ENCODE assay signal across 8 mouse cellular contexts in the genomic region with DNA sequence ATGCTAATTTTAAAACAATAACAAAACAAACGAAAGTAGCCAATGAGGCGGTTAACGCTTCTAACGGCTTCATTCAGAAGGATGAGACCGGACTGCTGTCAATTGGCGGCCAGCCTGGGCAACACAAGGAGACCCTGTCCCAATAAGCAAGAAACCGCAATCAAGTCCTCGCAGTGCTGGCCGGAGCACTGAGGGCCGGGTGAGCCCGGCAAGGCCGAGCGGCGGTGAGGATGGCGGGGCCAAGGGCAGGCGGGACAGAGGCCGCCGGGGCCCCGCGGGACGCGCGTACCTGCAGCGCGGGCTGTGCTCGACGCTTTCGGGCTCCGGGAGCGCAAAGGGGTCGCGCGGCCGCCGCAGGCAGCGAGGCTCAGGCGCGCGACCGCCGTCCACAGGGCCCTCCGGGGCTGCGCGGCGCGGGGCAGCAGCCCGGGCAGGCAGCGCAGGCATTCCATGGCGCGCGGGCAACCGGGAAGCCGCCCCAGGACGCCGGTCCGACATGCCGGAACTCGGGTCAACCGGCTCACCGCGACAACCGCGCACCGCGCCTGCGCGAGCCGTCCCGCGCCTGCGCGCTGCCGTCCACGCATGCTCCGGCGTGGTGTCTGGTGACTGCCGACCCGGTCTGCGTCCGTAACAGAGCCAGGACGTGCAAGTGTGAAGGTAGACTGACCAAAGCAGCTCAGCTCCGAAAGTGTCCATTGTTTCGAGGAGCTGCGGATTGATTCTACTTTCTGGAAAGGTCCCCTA. TPM values are rescaled to one million over a fixed set of nuclear protein-coding genes. Genes with fewer than 3 reads are reported as not detected.
DNase-seq lines count a peak whose midpoint lies in the region; ATAC-seq and TF ChIP-seq lines count a peak whose summit lies in the region.

TSS of gene Mrs2 (minus strand) at position 587 of the 747 bp plus-strand sequence.

- peak within 1 kb of the TSS; percentile 94 for H3K27ac ChIP-seq in forebrain, embryonic 10.5 days
- H3K27ac ChIP-seq in heart, embryonic 15.5 days, result peak within 1 kb of the TSS; percentile 85
- H3K27ac ChIP-seq in liver, embryonic 14.5 days, result peak within 1 kb of the TSS; percentile 1; the same call in 1 of the 2 replicates
- H3K27ac ChIP-seq in neural tube, embryonic 11.5 days (ENCODE audit: low read depth, low read length), result peak within 1 kb of the TSS; percentile 78
- H3K27ac ChIP-seq in stomach, postnatal 0 days (replicated peaks), result peak within 1 kb of the TSS; percentile 80

- peak within 1 kb of the TSS; percentile 89 for H3K4me3 ChIP-seq in forebrain, embryonic 10.5 days
- peak within 1 kb of the TSS; percentile 74 for H3K4me3 ChIP-seq in heart, embryonic 15.5 days
- peak within 1 kb of the TSS; percentile 78 to 88 for H3K4me3 ChIP-seq in liver, embryonic 14.5 days (ENCODE audit: insufficient read depth in 1 of 2, low read depth in 2 of 2, low read length in 2 of 2)
- H3K4me3 ChIP-seq in neural tube, embryonic 11.5 days (ENCODE audit: low read depth, low read length), result peak within 1 kb of the TSS; percentile 84
- H3K4me3 ChIP-seq in stomach, postnatal 0 days (ENCODE audit: low read depth, low read length), result peak within 1 kb of the TSS; percentile 97

- H3K9ac ChIP-seq in heart, embryonic 15.5 days, result peak within 1 kb of the TSS; percentile 81
- peak within 1 kb of the TSS; percentile 93 for H3K9ac ChIP-seq in liver, embryonic 14.5 days (replicated peaks)
- H3K9ac ChIP-seq in neural tube, embryonic 11.5 days (ENCODE audit: low read length), result peak within 1 kb of the TSS; percentile 81
- H3K9ac ChIP-seq in stomach, postnatal 0 days (ENCODE audit: low read length), result peak within 1 kb of the TSS; percentile 89

- peak; percentile 82 for ATAC-seq in CD4-positive, CD25-positive, alpha-beta regulatory T cell, adult 4 months
- ATAC-seq in heart, embryonic 15.5 days (replicated peaks; ENCODE audit: insufficient number of reproducible peaks, insufficient read depth, low FRiP score, low read depth), result peak; percentile 89
- ATAC-seq in liver, embryonic 14.5 days (ENCODE audit: insufficient read depth), result peak; percentile 94
- peak; percentile 92 for ATAC-seq in neural tube, embryonic 11.5 days (ENCODE audit: insufficient read depth, low FRiP score, low TSS enrichment)
- ATAC-seq in stomach, postnatal 0 days (ENCODE audit: low FRiP score, low TSS enrichment), result peak; percentile 95

- TF ChIP-seq CTCF in liver, embryonic 14.5 days (IDR thresholded peaks at IDR 0.05; ENCODE audit: low read depth), result no peak
- no peak for TF ChIP-seq CTCF in stomach, postnatal 0 days (IDR thresholded peaks at IDR 0.05; ENCODE audit: low read depth)

- peak; percentile 74 for DNase-seq in c-Kit-negative CD71-positive TER-119-positive erythroid progenitor cells, embryonic 14.5 days (ENCODE audit: low read depth, low spot score)
- DNase-seq in forebrain, embryonic 10.5 days (ENCODE audit: extremely low spot score, low spot score), result peak; percentile 87
- peak; percentile 86 to 95 for DNase-seq in kidney, postnatal 25 days
- peak; percentile 70 to 74 (median 74) for DNase-seq in liver, embryonic 14.5 days (ENCODE audit: low read depth in 3 of 3, low spot score in 3 of 3)
- DNase-seq in neural tube, embryonic 11.5 days (ENCODE audit: low spot score), result peak; percentile 93
- DNase-seq in stomach, postnatal 0 days (ENCODE audit: low spot score), result peak; percentile 90

- no peaks in the 10 kb centered on the region for H3K9me3 ChIP-seq in forebrain, embryonic 10.5 days
- no peaks in the 10 kb centered on the region for H3K9me3 ChIP-seq in heart, embryonic 15.5 days (replicated peaks)
- no peaks in the 10 kb centered on the region for H3K9me3 ChIP-seq in liver, embryonic 14.5 days (ENCODE audit: control insufficient read depth, low read length)
- H3K9me3 ChIP-seq in neural tube, embryonic 11.5 days (ENCODE audit: control insufficient read depth, low read length), result no peaks in the 10 kb centered on the region
- H3K9me3 ChIP-seq in stomach, postnatal 0 days (ENCODE audit: control insufficient read depth, low read length), result no peaks in the 10 kb centered on the region

- H3K4me1 ChIP-seq in forebrain, embryonic 10.5 days, result peaks cover 20% of the 10 kb centered on the region
- H3K4me1 ChIP-seq in heart, embryonic 15.5 days (replicated peaks), result peaks cover 16% of the 10 kb centered on the region
- peaks cover 6 to 15% of the 10 kb centered on the region in 2 experiments for H3K4me1 ChIP-seq in liver, embryonic 14.5 days (replicated peaks; ENCODE audit: control insufficient read depth in 2 of 2, insufficient read depth in 2 of 2, low read length in 1 of 2)
- peaks cover 6% of the 10 kb centered on the region for H3K4me1 ChIP-seq in neural tube, embryonic 11.5 days (ENCODE audit: control insufficient read depth, insufficient read depth, low read length)
- H3K4me1 ChIP-seq in stomach, postnatal 0 days (replicated peaks; ENCODE audit: control insufficient read depth, insufficient read depth), result 0 out of 2 replicates have a peak, but pooled peaks cover 4% of the 10 kb centered on the region

- TF ChIP-seq EP300 in liver, embryonic 14.5 days (IDR thresholded peaks at IDR 0.05; ENCODE audit: low read depth), result no peak
- TF ChIP-seq EP300 in stomach, postnatal 0 days (optimal IDR thresholded peaks at IDR 0.05), result no peak

- H3K36me3 ChIP-seq in forebrain, embryonic 10.5 days (replicated peaks), result peaks cover 20% of the 10 kb centered on the region
- H3K36me3 ChIP-seq in heart, embryonic 15.5 days, result peaks cover 3% of the 10 kb centered on the region; the same call in 1 of the 2 replicates
- no peaks in the 10 kb centered on the region; the same call in 1 of the 2 replicates for H3K36me3 ChIP-seq in liver, embryonic 14.5 days (replicated peaks; ENCODE audit: control insufficient read depth, insufficient read depth, low read depth)
- no peaks in the 10 kb centered on the region for H3K36me3 ChIP-seq in neural tube, embryonic 11.5 days (ENCODE audit: control insufficient read depth, insufficient read depth, low read length)
- H3K36me3 ChIP-seq in stomach, postnatal 0 days (ENCODE audit: control insufficient read depth, insufficient read depth, low read length), result no peaks in the 10 kb centered on the region

- WGBS in forebrain, embryonic 10.5 days, result under 1% methylated on average over 84 of the region's 84 CpGs
- WGBS in heart, embryonic 15.5 days, result under 1% methylated on average over 84 of the region's 84 CpGs
- under 1% methylated on average over 80 of the region's 84 CpGs for WGBS in liver, embryonic 14.5 days (ENCODE audit: insufficient replicate concordance)
- WGBS in neural tube, embryonic 11.5 days, result under 1% methylated on average over 72 of the region's 84 CpGs
- under 1% methylated on average over 73 of the region's 84 CpGs for WGBS in stomach, postnatal 0 days

- peak within 1 kb of the TSS; percentile 80 for H3K4me2 ChIP-seq in heart, embryonic 15.5 days
- H3K4me2 ChIP-seq in liver, embryonic 14.5 days (ENCODE audit: low read depth), result peak within 1 kb of the TSS; percentile 89
- peak within 1 kb of the TSS; percentile 75 for H3K4me2 ChIP-seq in neural tube, embryonic 11.5 days (ENCODE audit: low read depth)
- peak within 1 kb of the TSS; percentile 98 for H3K4me2 ChIP-seq in stomach, postnatal 0 days (replicated peaks; ENCODE audit: low read depth)

- peaks cover 4% of the 10 kb centered on the region; the same call in 1 of the 2 replicates for H3K27me3 ChIP-seq in forebrain, embryonic 10.5 days (ENCODE audit: poor library complexity, severe bottlenecking)
- no peaks in the 10 kb centered on the region for H3K27me3 ChIP-seq in heart, embryonic 15.5 days
- no peaks in the 10 kb centered on the region for H3K27me3 ChIP-seq in liver, embryonic 14.5 days (ENCODE audit: control insufficient read depth, insufficient read depth, low read length)
- no peaks in the 10 kb centered on the region for H3K27me3 ChIP-seq in neural tube, embryonic 11.5 days (ENCODE audit: control insufficient read depth, insufficient read depth, low read length)
- no peaks in the 10 kb centered on the region for H3K27me3 ChIP-seq in stomach, postnatal 0 days (ENCODE audit: control insufficient read depth, insufficient read depth, low read length)

RNA-seq across cellular contexts. Expression of gene Mrs2, which starts in this region (rescaled TPM):
- 1 to 10 TPM; 4.9 to 5.1 TPM for polyA plus RNA-seq in CD4-positive, CD25-positive, alpha-beta regulatory T cell, adult 4 months (2017; shearing (Covaris generic))
- polyA plus RNA-seq in forebrain, embryonic 10.5 days (2016; fragmentation: Nextera tagmentation; extraction: Ambion mirVana), result 18.9 and 21.0 TPM in 2 replicates
- 13.1 and 13.5 TPM in 2 replicates for polyA plus RNA-seq in heart, embryonic 15.5 days (2015; fragmentation: Nextera tagmentation; extraction: Ambion mirVana)
- 4.9 and 8.4 TPM in 2 replicates for polyA plus RNA-seq in liver, embryonic 14.5 days (2012; rRNA removed)
- polyA plus RNA-seq in liver, embryonic 14.5 days (2014; fragmentation: Nextera tagmentation; extraction: Ambion mirVana), result 16.6 and 17.7 TPM in 2 replicates
- 28.1 and 34.1 TPM in 2 replicates for polyA plus RNA-seq in neural tube, embryonic 11.5 days (2014; fragmentation: Nextera tagmentation; extraction: Ambion mirVana)
- polyA plus RNA-seq in stomach, postnatal 0 days (2015; fragmentation: Nextera tagmentation; extraction: Ambion mirVana), result 13.9 and 16.4 TPM in 2 replicates

Comparison
In these comparisons a context has a peak if more than half of its experiments do, and no peak if none do; other contexts are left out.
1. Peak in every context shown above with its lines: DNase-seq, ATAC-seq, H3K4me3 ChIP-seq and H3K27ac ChIP-seq.
2. H3K27ac ChIP-seq: peak in every context shown above with its lines; median percentile 94 in forebrain, embryonic 10.5 days; 85 in heart, embryonic 15.5 days; 80 in stomach, postnatal 0 days; 78 in neural tube, embryonic 11.5 days; 1 in liver, embryonic 14.5 days.